Mouse (Mus musculus): ENCODE measurements at regions not wholly inside any gene's neighbourhood (a gene's known extent, or its start where the extent isn't known, plus 50 kb on each side); places are given as distances from the start of the nearest gene placed in this dataset.

DNA sequence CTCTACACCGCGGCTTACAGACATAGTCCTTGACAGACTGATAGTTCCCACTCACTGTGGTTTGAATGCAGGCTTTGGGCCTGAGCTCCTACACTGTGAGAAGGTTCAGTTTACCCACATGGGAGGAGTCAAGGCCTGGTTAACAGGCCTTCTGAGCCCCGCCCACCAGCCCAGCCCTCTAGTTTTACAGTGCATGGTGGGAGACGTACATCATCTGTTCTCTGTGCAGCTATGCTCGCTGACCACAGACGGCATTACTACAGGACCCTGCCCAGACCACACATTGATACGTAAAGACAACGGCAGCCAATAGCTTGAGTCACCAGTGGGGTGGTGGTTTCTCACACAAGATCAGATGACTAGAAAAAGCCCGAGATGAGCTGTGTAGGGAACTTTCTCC lies 431.0 kb downstream of the Tbc1d22a start:
- TF ChIP-seq CTCF (IDR thresholded peaks at IDR 0.05; ENCODE audit: control insufficient read depth, insufficient read depth, insufficient replicate concordance, low read depth, low read length) (no peak), POLR2A (IDR thresholded peaks at IDR 0.05; ENCODE audit: control insufficient read depth, low read depth, low read length) (no peak)

All from testis, adult 2 months (tissue).